Mouse (Mus musculus) naive thymus-derived CD4-positive, alpha-beta T cell, adult 2 months (primary cell): ENCODE data around the gene Adcy9.

Experiments used
- DNase-seq: peaks from one replicate; pipeline ENCODE4 v3.0.0-alpha.2; 2011; ENCODE audit warnings: low read depth

The Adcy9 gene

GRCm38 (mm10) chr16:4318001-4318526, 102.2 kb downstream of the Adcy9 start:
- peak; percentile 2 for DNase-seq

- DNase-seq: peak; percentile 84
Measured at GRCm38 (mm10) chr16:4316094-4316474, 104.2 kb downstream of the Adcy9 start.

GRCm38 (mm10) chr16:4315352-4316093, 104.8 kb downstream of the Adcy9 start:
- no peak for DNase-seq

GRCm38 (mm10) chr16:4314891-4315290, 105.4 kb downstream of the Adcy9 start:
- DNase-seq: no peak

GRCm38 (mm10) chr16:4312018-4312417, 108.3 kb downstream of the Adcy9 start:
- no peak for DNase-seq

- DNase-seq: no peak
Measured at GRCm38 (mm10) chr16:4311608-4312007, 108.7 kb downstream of the Adcy9 start.

- no peak for DNase-seq
Measured at GRCm38 (mm10) chr16:4307795-4308194, 112.5 kb downstream of the Adcy9 start.

GRCm38 (mm10) chr16:4304176-4304922, 115.9 kb downstream of the Adcy9 start:
- peak; percentile 16 for DNase-seq

GRCm38 (mm10) chr16:4303554-4303953, 116.7 kb downstream of the Adcy9 start:
- DNase-seq: no peak

GRCm38 (mm10) chr16:4300280-4300679, 120.0 kb downstream of the Adcy9 start:
- DNase-seq: no peak

- DNase-seq: no peak
Measured at GRCm38 (mm10) chr16:4293259-4293658, 127.0 kb downstream of the Adcy9 start.

GRCm38 (mm10) chr16:4289507-4289906, 130.8 kb downstream of the Adcy9 start:
- DNase-seq: peak; percentile 35

- no peak for DNase-seq
Measured at GRCm38 (mm10) chr16:4286593-4286992, 133.7 kb downstream of the Adcy9 start.

GRCm38 (mm10) chr16:4285257-4285656, 135.0 kb downstream of the Adcy9 start:
- DNase-seq: peak; percentile 56

- no peak for DNase-seq
Measured at GRCm38 (mm10) chr16:4283267-4283851, 136.9 kb downstream of the Adcy9 start.

- DNase-seq: no peak
Measured at GRCm38 (mm10) chr16:4281470-4281869, 138.8 kb downstream of the Adcy9 start.

GRCm38 (mm10) chr16:4280949-4281348, 139.3 kb downstream of the Adcy9 start:
- DNase-seq: no peak

- no peak for DNase-seq
Measured at GRCm38 (mm10) chr16:4279601-4280000, 140.7 kb downstream of the Adcy9 start.

- no peak for DNase-seq
Measured at GRCm38 (mm10) chr16:4276621-4277020, 143.7 kb downstream of the Adcy9 start.

GRCm38 (mm10) chr16:4276151-4276550, 144.1 kb downstream of the Adcy9 start:
- no peak for DNase-seq

GRCm38 (mm10) chr16:4273702-4274476, 146.4 kb downstream of the Adcy9 start:
- DNase-seq: no peak

GRCm38 (mm10) chr16:4272254-4272653, 148.0 kb downstream of the Adcy9 start:
- no peak for DNase-seq
